Mouse (Mus musculus) testis, postnatal 14 days (tissue): ENCODE results near the gene Muc5ac.

ENCODE experiments used
- DNase-seq: peaks from one replicate; pipeline ENCODE4 v3.0.0; 2021; ENCODE audit warnings: low spot score

Gene Muc5ac

DNA sequence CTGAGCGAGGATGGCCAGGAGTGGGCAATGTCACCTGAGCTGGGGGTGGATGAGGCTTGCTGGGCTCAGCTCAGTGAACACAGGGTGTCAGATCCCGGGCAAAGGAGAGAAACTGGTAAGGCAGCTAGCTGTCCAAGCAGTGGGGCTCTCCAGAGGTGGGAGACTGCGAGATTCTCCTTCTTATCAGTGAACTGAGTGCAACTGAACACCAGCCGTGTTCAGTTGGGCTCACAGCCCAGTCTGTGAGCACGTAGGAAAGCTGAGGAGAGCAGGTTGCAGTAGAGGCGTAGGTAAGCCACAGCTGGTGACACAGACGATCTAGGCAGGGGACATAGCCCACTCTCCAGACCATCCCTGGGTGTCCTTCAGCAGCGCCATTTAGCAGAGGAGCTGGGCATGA is 47.7 kb downstream of the Muc5ac start:
- DNase-seq = no peak

DNA sequence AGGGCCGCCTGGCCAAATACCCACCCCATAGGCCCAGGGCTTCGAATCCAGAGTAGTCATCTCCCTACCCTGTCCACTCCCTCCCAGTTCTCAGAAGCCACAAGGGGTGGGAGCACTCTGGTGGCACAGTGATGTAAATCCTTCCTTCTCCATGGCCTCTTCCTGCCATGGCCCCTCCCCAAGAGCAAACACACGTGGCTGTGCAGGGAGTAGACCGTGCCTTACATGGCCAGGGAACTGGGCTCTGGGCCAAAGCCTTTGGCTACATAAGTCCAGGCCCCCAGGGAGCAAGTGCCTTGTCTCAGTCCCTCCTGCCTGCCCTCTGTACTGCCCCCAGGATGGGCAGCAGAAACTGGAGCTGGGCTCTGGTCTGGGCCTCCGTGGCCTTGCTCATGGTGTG is 50.0 kb downstream of the Muc5ac start, which contains the start of gene Muc5b:
Gene Muc5b (plus strand): TSS at position 292 of the 400 bp plus-strand sequence.
- no peak for DNase-seq

- DNase-seq = no peak
These were observed 51.6 kb downstream of the Muc5ac start for GRCm38 (mm10) chr7:141840354-141840753.

GRCm38 (mm10) chr7:141861046-141861445 is 72.3 kb downstream of the Muc5ac start:
- no peak for DNase-seq
